Mouse (Mus musculus) liver, embryonic 14.5 days (tissue): ENCODE results near the gene Pmf1.

Experiments used
- CTCF ChIP-seq: IDR thresholded peaks from 2 replicates; pipeline ENCODE4 v1.5.1; 2016; ENCODE audit warnings: antibody characterized with exemption, low read depth, control low read depth
- EP300 ChIP-seq: IDR thresholded peaks from 2 replicates; pipeline ENCODE4 v1.6.1; 2016; ENCODE audit warnings: antibody characterized with exemption, low read depth

GRCm38 (mm10) chr3:88409741-88410644, at the start of gene Pmf1:
- TF ChIP-seq EP300 (peak; percentile 59), CTCF (peak; percentile 30; the same call in 1 of the 2 replicates)
